Mouse (Mus musculus) neural tube, embryonic 12.5 days (tissue): ENCODE measurements around the gene Hmox1. TPM values are rescaled to one million over a fixed set of nuclear protein-coding genes. Genes with fewer than 3 reads are reported as not detected.

Experiments
- ATAC-seq: fragments of 200-750 bp; cut with Nextera tagmentation; 2 replicates; pipeline ENCODE4 v1.8.0; 2017; ENCODE audit warnings: low read depth, mild to moderate bottlenecking, moderate TSS enrichment, moderate library complexity; ENCODE audit not compliant: low FRiP score
- H3K27ac ChIP-seq: fragments of 300-500 bp; sonication (generic); 2 replicates; pipeline ENCODE4 v1.5.1; 2016
- H3K27me3 ChIP-seq: fragments of 300-500 bp; sonication (generic); replicated peaks from 2 replicates; pipeline ENCODE4 v1.6.1; 2016; ENCODE audit warnings: mild to moderate bottlenecking
- H3K36me3 ChIP-seq: fragments of 300-500 bp; sonication (generic); 2 replicates; pipeline ENCODE4 v1.6.1; 2016; ENCODE audit warnings: mild to moderate bottlenecking
- H3K4me1 ChIP-seq: fragments of 300-500 bp; sonication (generic); 2 replicates; pipeline ENCODE4 v1.6.1; 2016
- H3K4me2 ChIP-seq: fragments of 300-500 bp; sonication (generic); replicated peaks from 2 replicates; pipeline ENCODE4 v1.6.1; 2016; ENCODE audit warnings: mild to moderate bottlenecking
- H3K4me3 ChIP-seq: fragments of 300-500 bp; sonication (generic); 2 replicates; pipeline ENCODE4 v1.5.1; 2016
- H3K9ac ChIP-seq: fragments of 300-500 bp; sonication (generic); 2 replicates; pipeline ENCODE4 v1.6.1; 2016; ENCODE audit warnings: mild to moderate bottlenecking
- H3K9me3 ChIP-seq: fragments of 300-500 bp; sonication (generic); 2 replicates; pipeline ENCODE4 v1.6.1; 2016; ENCODE audit warnings: mild to moderate bottlenecking
- WGBS: fragments of 180-500 bp; shearing (Covaris S2); methylation state at CpG from one replicate; pipeline ENCODE4 v1.1.7; 2016; 5-methylcytosine and 5-hydroxymethylcytosine counted together
- polyA plus RNA-seq: library from polyadenylated mRNA; unstranded; fragments of >200 nt; fragmentation: Nextera tagmentation; extraction: Ambion mirVana; gene quantifications from 2 replicates; pipeline ENCODE4 v1.2.1, GENCODE M21; 2016

Gene Hmox1
- polyA plus RNA-seq, 1 experiment from 2014 or later = 15.1 TPM

DNA sequence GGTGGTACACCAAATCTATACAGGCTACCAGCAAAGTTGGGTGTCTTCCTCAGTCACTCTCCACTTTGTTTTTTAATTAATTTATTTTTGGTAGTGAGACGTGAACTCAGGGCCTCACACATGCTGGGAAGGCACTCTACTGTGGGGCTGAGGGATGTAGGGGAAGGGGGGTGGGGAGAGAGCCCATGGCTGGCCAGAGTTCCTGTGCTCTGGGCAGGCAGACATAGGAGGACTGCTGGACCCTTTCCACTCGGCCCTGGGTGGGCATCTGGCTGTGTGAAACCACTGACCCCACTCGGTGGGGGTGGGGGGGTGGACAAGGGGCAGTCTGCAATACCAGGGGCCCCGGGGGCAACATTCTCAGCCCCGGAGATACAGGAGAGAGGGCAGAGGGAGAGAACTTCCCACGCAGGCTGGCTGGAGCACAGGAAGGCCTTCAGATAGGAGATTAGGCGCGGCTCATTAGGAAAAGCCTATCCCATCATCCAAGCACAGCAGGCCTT is 10.0 kb downstream of the Hmox1 start:
- Histone ChIP-seq H3K4me1 (no peaks in the 10 kb centered on the region), H3K36me3 (no peaks in the 10 kb centered on the region), H3K4me2 (no peak overlapping the region), H3K27me3 (no peaks in the 10 kb centered on the region), H3K9ac (0 out of 2 replicates have a peak overlapping the region, but pooled peaks have one; percentile 29), H3K4me3 (no peak overlapping the region), H3K9me3 (no peaks in the 10 kb centered on the region), H3K27ac (no peak overlapping the region)
- ATAC-seq = no peak
- WGBS = 21% methylated on average over 8 of the region's 8 CpGs

DNA sequence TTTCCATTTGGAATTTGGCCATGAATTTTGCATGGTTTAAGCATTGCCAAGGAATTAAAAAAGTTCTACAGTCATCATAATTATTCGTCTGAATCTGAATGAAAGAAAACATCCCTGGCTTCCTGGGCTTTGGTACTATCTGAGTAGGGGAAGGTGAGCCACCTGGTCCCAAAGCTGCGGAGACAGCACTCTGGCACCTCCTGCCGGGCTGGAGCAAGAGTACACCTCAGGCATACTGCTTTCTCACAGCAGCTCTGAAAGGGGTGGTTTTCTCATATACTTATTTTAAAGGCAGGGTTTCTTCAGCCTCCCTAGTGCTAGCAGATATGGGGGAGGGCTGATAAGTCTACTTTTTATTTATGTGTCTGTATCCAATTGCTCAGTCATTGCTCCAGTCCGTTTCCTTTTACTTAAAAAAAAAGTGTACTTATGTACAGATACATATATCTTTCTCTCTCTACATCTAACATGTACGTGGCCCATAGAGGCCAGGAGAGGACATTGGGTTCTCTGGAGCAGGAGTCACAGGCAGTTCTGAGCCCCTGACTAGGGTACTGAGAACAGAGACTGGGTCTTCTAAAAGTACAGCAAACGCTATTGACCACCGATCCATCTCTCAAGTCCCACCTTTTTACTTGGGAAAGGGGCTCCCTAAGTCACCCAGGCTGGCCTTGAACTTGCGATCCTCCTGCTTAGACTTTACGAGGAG is 15.3 kb downstream of the Hmox1 start:
- Histone ChIP-seq H3K9ac (peak overlapping the region; percentile 66), H3K4me3 (peak overlapping the region; percentile 71), H3K9me3 (no peaks in the 10 kb centered on the region), H3K27ac (0 out of 2 replicates have a peak overlapping the region, but pooled peaks have one; percentile 8), H3K4me1 (peaks cover 19% of the 10 kb centered on the region), H3K27me3 (no peaks in the 10 kb centered on the region), H3K4me2 (peak overlapping the region; percentile 79), H3K36me3 (peaks cover 25% of the 10 kb centered on the region)
- WGBS = under 1% methylated on average over 9 of the region's 9 CpGs
- peak; percentile 87 for ATAC-seq

DNA sequence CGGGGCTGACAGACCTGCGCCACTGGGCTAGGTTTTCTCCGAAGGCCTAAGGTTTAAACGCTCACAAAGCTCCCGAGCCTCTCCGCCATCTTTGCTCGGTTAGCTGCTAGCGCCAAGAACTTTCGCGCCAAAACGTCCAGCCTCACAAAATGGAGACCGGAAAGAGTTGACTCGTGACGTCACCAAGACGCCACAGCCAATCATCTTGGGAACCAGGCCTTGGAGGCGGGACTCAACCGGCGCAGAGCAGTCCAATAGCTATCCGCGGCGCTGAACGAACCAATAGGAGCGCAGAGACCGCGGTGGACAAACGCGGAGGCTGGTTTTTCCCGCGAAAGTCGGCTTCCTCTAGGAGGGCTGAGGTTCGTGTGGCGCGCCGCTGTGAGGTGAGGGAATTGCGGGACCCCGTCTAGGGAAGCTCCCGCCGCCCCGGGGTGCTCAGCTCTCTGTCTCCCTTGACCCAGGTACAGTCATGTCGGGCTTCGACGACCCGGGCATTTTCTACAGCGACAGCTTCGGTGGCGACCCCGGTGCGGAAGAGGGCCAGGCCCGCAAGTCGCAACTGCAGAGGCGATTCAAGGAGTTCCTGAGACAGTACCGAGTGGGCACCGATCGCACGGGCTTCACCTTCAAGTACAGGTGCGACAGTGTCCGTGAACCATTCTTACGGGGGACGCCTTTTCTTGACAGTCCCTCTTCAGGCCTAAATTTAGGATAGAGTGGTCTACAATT is 16.0 kb downstream of the Hmox1 start, which contains the start of gene Mcm5:
Mcm5 (plus strand) TSS at position 334 of the 732 bp plus-strand sequence.
- Histone ChIP-seq H3K36me3 (peaks cover 33% of the 10 kb centered on the region), H3K4me3 (peak within 1 kb of the TSS; percentile 71), H3K9me3 (no peaks in the 10 kb centered on the region), H3K27ac (0 out of 2 replicates have a peak within 1 kb of the TSS, but pooled peaks have one; percentile 8), H3K27me3 (no peaks in the 10 kb centered on the region), H3K4me1 (peaks cover 19% of the 10 kb centered on the region), H3K9ac (peak within 1 kb of the TSS; percentile 66), H3K4me2 (peak within 1 kb of the TSS; percentile 79)
- peak; percentile 99 for ATAC-seq
- under 1% methylated on average over 59 of the region's 59 CpGs for WGBS

DNA sequence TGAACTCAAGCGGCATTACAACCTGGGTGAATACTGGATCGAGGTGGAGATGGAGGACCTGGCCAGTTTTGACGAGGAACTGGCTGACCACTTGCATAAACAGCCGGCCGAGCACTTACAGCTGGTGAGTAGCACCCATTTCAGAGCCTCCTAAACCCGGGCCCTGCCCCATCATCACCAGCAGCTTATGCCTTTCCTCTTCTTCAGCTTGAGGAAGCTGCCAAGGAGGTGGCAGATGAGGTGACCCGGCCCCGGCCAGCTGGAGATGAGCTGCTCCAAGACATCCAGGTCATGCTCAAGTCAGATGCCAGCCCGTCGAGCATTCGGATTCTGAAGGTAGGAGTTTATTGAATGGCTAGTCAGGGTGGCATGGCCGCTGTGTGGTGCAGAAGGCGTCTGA is 16.7 kb downstream of the Hmox1 start:
- Histone ChIP-seq H3K4me2 (peak overlapping the region; percentile 75), H3K9me3 (no peaks in the 10 kb centered on the region), H3K27me3 (no peaks in the 10 kb centered on the region), H3K4me3 (peak overlapping the region; percentile 71), H3K27ac (no peak overlapping the region), H3K4me1 (peaks cover 19% of the 10 kb centered on the region), H3K36me3 (peaks cover 36% of the 10 kb centered on the region), H3K9ac (peak overlapping the region; percentile 63)
- 22% methylated on average over 13 of the region's 13 CpGs for WGBS
- no peak for ATAC-seq

DNA sequence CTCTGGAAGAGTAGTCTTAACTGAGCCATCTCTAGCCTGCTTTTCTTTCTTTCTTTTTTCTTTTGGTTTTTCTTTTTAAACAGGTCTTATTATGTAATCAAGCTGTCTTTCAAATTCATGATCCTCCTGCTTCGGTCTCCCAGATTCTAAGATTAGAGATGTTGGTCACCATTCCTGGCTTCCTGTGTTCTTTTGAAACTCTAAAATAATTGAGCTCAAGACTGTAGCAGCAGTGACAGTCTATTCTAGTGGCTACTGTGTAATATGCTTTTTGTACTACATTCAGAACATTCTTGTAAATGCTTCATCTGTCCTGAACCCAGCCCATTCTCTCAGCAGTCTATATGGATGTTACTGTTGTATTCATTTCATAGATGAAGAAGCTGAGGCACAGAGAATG is 25.1 kb downstream of the Hmox1 start:
- Histone ChIP-seq H3K9me3 (no peaks in the 10 kb centered on the region), H3K9ac (no peak overlapping the region), H3K36me3 (peaks cover 91% of the 10 kb centered on the region), H3K4me2 (no peak overlapping the region), H3K4me1 (no peaks in the 10 kb centered on the region), H3K4me3 (no peak overlapping the region), H3K27me3 (no peaks in the 10 kb centered on the region), H3K27ac (no peak overlapping the region)
- 98% methylated on average over 1 of the region's 1 CpGs for WGBS
- ATAC-seq = no peak

DNA sequence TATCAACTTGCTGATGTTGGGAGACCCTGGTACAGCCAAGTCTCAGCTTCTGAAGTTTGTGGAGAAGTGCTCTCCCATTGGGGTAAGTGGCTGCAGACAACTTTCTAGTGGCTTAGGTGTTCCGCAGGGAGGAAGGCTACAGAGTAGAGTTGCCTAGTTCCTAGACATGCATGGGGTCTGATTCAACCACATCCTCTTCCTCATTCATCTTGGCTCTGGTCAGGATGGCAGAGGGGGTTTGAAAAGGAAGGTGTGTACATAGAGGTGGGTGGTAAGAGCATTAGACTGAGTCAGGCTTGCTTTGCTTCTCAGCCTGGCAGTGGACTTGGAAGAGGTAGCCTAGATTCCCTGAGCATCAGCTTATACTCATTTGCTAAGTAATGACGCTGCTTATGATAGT is 25.9 kb downstream of the Hmox1 start:
- H3K9ac ChIP-seq = no peak overlapping the region
- H3K27ac ChIP-seq = no peak overlapping the region
- no peak for ATAC-seq
- no peak overlapping the region for H3K4me3 ChIP-seq
- H3K4me1 ChIP-seq = no peaks in the 10 kb centered on the region
- no peaks in the 10 kb centered on the region for H3K9me3 ChIP-seq
- peaks cover 89% of the 10 kb centered on the region for H3K36me3 ChIP-seq
- 91% methylated on average over 2 of the region's 2 CpGs for WGBS
- H3K27me3 ChIP-seq = no peaks in the 10 kb centered on the region
- H3K4me2 ChIP-seq = no peak overlapping the region

DNA sequence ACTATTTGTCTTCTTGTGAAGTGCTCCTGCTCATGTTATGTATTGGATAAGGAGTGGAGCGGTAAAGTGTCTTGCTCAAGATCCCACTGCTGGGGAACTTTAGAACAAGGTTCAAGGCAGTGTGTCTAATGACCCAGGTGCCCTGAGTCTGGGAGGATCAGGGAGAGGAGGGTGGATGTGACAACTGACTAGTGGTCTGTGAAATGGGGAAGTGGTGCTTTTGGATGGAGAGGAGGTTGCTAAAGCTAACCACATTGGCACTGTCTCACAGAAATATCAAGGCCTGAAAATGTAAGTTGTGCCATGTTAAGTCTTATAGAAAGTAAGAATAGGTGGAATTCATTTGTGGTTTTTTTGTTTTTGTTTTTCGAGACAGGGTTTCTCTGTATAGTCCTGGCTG is 26.3 kb downstream of the Hmox1 start:
- 95% methylated on average over 2 of the region's 2 CpGs for WGBS
- Histone ChIP-seq H3K4me2 (no peak overlapping the region), H3K9me3 (no peaks in the 10 kb centered on the region), H3K27me3 (no peaks in the 10 kb centered on the region), H3K4me3 (no peak overlapping the region), H3K9ac (no peak overlapping the region), H3K36me3 (peaks cover 88% of the 10 kb centered on the region), H3K4me1 (no peaks in the 10 kb centered on the region), H3K27ac (no peak overlapping the region)
- ATAC-seq = no peak

DNA sequence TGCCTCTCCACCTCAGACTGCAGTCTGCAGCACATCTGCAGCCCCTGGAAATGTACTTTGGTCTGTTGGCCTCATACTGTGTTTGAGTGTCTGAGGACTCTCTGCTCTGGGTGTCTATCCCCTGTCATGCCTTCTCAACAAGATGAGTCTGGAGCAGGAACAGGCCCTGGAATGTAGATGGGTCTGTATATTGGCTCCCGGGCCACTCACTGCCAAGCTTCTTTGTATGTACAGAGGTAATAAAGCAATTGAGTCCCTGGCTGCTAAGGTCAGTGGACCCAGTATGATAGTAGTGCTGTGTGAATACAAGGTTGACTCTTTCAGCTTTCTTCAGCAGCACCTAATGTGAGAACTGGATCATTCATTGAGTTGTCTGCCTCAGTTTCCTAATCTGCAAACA is 34.0 kb downstream of the Hmox1 start:
- 34% methylated on average over 1 of the region's 1 CpGs for WGBS
- Histone ChIP-seq H3K4me3 (no peak overlapping the region), H3K9me3 (no peaks in the 10 kb centered on the region), H3K27me3 (no peaks in the 10 kb centered on the region), H3K36me3 (peaks cover 61% of the 10 kb centered on the region), H3K9ac (no peak overlapping the region), H3K4me1 (no peaks in the 10 kb centered on the region), H3K27ac (no peak overlapping the region), H3K4me2 (no peak overlapping the region)
- no peak for ATAC-seq

DNA sequence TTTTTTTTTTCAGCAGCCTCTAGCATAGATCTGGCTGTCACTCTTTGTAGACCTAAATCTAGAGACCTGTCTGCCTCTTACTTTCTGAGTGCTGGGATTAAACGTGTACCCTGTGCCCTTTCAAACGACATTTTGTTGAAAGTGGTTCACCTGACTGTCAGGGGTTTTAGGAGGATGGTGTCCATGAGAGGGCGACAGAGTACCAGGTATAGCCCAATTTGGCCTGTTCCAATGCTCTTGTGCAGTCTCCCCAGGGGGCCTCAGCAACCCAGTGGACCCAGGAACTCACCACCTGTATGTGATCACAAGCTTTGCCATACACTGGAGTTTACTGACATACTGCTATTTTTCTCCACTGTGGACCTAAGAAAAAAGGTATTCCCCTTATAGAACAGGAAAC is 39.1 kb downstream of the Hmox1 start:
- WGBS = 19% methylated on average over 3 of the region's 3 CpGs
- no peak overlapping the region for H3K27ac ChIP-seq

DNA sequence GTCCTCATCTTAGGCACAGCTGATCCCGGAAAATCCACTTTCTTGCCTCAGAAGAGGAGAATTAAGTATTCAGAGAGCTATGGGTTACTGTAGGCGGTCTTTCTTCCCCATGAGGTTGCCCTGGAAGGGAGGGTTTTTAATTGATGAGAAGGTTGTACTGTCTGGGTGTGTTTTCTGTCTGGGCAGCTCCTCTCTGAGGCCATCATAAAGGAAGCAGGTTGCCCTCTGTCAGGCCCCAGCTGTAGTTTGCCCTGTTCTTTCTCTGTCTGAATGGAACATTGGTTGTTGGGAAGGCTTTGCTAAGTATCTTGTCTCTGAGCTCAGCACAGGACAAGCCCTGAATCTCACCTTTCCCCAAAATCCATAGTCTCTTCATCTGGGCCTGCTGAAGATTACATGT is 40.0 kb downstream of the Hmox1 start:
- H3K9ac ChIP-seq = no peak overlapping the region
- no peaks in the 10 kb centered on the region for H3K27me3 ChIP-seq
- 71% methylated on average over 2 of the region's 2 CpGs for WGBS
- H3K9me3 ChIP-seq = no peaks in the 10 kb centered on the region
- no peak overlapping the region for H3K4me2 ChIP-seq
- H3K27ac ChIP-seq = no peak overlapping the region
- H3K36me3 ChIP-seq = peaks cover 11% of the 10 kb centered on the region
- H3K4me3 ChIP-seq = no peak overlapping the region
- peaks cover 4% of the 10 kb centered on the region; the same call in 1 of the 2 replicates for H3K4me1 ChIP-seq
- ATAC-seq = no peak

More for the DNA sequence above, 39.1 kb downstream of the Hmox1 start:
- Histone ChIP-seq H3K4me2 (no peak overlapping the region), H3K9me3 (no peaks in the 10 kb centered on the region), H3K36me3 (peaks cover 14% of the 10 kb centered on the region), H3K9ac (no peak overlapping the region), H3K27me3 (no peaks in the 10 kb centered on the region), H3K4me1 (peaks cover 4% of the 10 kb centered on the region; the same call in 1 of the 2 replicates), H3K4me3 (no peak overlapping the region)
- ATAC-seq = no peak

DNA sequence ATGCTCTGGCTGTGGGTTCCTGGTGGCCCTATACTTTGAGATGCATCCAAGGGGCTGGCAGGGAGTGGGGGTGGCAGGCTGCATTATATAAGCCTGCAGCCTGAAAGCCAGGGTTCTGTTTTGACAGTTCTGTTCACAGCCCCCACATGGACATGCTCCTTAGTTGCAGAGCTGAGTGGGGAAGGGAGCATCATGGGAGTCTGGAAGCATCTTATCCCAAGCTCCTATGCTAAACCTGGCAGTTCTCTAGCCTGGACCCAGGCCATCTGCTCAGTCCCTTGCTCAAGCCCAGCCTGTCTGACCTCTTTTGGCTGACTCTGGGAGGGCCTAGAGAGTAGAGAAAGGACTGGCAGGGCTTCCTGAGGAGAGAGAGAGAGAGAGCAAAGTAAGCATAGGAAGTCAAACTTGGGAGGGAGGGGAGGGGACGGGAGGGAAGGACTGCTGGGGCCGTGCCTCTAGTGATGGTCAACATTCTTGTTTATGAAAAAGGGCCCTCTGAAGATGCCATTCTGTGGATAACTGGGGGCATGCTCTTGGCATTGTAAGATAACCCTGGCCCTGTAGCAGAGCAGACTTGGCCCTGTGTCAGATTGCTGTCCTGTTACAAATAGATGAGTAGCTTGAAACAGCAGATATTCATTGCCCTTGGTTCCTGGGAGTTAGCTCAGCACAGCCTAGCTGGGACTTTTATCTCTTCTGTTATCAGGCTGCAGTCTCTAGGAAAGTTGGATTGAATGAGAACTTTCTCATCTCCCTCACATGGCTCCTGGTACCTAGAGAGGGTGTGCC is 41.4 kb downstream of the Hmox1 start:
- no peak for ATAC-seq
- Histone ChIP-seq H3K27me3 (no peaks in the 10 kb centered on the region), H3K9me3 (no peaks in the 10 kb centered on the region), H3K36me3 (0 out of 2 replicates have a peak, but pooled peaks cover 3% of the 10 kb centered on the region), H3K4me2 (no peak overlapping the region), H3K4me1 (peaks cover 4% of the 10 kb centered on the region; the same call in 1 of the 2 replicates), H3K9ac (no peak overlapping the region), H3K4me3 (no peak overlapping the region), H3K27ac (no peak overlapping the region)
- 56% methylated on average over 2 of the region's 2 CpGs for WGBS

DNA sequence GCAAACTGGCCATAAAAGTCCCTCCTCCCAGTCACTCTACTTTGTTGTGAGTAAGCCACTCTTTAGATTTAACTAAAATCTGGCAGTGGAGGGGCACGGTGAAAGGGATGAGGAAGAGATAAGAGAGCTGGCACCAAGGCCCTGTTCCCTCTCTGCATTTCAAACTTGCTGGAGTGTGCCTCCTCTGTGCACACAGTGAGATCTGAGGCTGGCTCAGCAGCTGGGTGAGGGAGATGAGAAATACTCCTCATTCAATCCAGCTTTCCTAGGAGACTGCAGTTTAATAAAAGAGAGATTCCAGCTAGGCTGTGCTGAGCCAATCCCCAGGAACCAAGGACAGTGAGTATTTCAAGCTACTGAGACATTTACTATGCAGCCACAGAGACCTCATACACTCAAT is 42.3 kb downstream of the Hmox1 start:
- H3K4me3 ChIP-seq = no peak overlapping the region
- H3K9ac ChIP-seq = no peak overlapping the region
- 46% methylated on average over 1 of the region's 1 CpGs for WGBS
- H3K4me1 ChIP-seq = peaks cover 4% of the 10 kb centered on the region; the same call in 1 of the 2 replicates
- no peaks in the 10 kb centered on the region for H3K9me3 ChIP-seq
- no peak for ATAC-seq
- H3K4me2 ChIP-seq = no peak overlapping the region
- no peak overlapping the region for H3K27ac ChIP-seq
- no peaks in the 10 kb centered on the region for H3K27me3 ChIP-seq
- no peaks in the 10 kb centered on the region for H3K36me3 ChIP-seq
